Mouse (Mus musculus): ENCODE data around the gene Fat4. TPM values are rescaled to one million over a fixed set of nuclear protein-coding genes. Genes with fewer than 3 reads are reported as not detected.
A peak's percentile ranks its signal among the peaks of the same experiment; 100 is the strongest.

The Fat4 gene
- total RNA-seq, 2 experiments from 2014 or later: 2.0 to 3.6 TPM

DNA sequence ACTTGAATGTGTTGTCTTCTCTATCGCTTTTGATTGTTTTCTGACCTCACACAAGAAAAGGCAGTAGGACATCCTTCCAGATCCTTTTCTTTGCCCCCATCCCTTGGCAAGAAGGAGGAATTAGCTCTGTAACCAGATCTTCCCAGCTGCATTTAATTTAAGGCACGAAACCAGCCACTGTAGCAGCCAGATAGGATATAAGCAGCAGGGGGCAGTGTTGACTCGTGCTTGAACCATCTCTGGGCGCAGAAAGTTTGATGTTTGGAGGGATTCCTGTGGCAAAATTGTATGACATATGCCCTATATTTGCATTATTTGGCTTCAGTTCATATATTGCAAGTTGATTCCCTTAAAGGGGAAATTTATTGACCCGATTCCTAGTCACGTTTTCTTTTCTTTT is 2.5 kb upstream of the Fat4 start:
- intact Hi-C loops (cut with DNase I): loop anchor here (1.0 to 10.0 kb wide), 4 partner anchors 821 to 1558 kb away; no protein-coding TSS in a partner anchor

DNA sequence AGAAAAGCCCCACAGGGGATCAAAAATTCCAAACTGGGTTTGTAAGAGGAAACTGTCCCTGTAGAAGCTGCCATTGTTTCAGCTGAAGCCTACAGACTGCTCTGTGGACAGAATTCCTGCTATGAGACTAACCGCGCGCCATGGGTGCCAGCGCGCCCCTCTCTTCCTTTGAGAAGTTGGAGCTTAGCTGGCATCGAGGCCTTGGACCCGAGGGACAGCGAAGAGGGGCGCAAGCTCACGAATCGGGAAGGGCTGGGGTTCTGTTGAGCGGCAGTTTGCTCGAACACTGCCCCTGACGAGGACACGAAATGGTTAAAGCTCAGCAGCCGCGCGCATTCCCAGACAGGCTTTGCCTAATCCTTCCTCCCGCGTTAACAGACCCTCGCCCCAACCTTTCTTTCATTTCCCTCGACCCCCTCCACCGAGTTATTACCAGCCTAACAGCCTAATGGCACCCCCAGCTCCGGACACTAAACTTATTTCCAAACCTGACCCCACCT is 1.8 kb upstream of the Fat4 start:
- TF ChIP-seq CTCF (IDR thresholded peaks at IDR 0.05): no peak
- intact Hi-C loops (cut with DNase I): loop anchor here (1.0 to 10.0 kb wide), 6 partner anchors 72 to 1557 kb away; no protein-coding TSS in a partner anchor
- Histone ChIP-seq H3K4me3 (peak overlapping the region; percentile 96), H3K27ac (peak overlapping the region; percentile 84)
- DNase-seq: peak; percentile 36

More for the DNA sequence above, 2.5 kb upstream of the Fat4 start:
- peak overlapping the region; percentile 84; the same call in 1 of the 2 replicates for H3K27ac ChIP-seq
- peak overlapping the region; percentile 96 for H3K4me3 ChIP-seq
- TF ChIP-seq CTCF (IDR thresholded peaks at IDR 0.05): peak; percentile 96; the same call in 1 of the 2 replicates
- peak; percentile 78 for DNase-seq

DNA sequence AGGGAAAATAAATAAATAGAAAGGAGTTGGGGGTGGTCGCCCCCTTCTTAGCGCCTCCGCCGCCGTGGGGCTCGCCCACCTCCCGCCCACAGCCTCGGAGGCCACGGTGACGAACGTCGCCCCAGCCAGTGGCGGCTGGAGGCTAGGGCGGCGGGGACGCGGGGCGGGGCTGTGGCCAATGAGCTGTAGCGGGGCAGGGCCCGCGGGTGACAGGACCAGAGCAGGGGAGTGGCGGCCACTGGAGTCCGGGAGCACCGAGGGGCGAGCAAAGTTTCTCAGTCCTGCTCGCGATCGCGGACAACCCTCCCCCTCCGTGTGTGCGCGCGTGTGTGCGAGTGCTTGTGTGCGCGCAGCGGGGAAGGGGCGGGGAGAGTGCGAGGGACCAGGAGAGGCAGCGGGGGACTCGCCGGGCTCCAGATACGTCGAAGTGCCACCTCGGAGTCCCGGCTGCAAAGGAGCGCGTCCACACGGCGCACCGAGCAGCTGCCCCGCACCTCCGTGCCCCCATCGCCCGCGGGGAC is 1.2 kb upstream of the Fat4 start:
- no peak for TF ChIP-seq CTCF (IDR thresholded peaks at IDR 0.05)
- Histone ChIP-seq H3K4me3 (peak overlapping the region; percentile 96), H3K27ac (peak overlapping the region; percentile 84)
- peak; percentile 94 for DNase-seq
- intact Hi-C loops (cut with DNase I): loop anchor here (2.0 to 10.0 kb wide), 4 partner anchors 72 to 1113 kb away; no protein-coding TSS in a partner anchor

DNA sequence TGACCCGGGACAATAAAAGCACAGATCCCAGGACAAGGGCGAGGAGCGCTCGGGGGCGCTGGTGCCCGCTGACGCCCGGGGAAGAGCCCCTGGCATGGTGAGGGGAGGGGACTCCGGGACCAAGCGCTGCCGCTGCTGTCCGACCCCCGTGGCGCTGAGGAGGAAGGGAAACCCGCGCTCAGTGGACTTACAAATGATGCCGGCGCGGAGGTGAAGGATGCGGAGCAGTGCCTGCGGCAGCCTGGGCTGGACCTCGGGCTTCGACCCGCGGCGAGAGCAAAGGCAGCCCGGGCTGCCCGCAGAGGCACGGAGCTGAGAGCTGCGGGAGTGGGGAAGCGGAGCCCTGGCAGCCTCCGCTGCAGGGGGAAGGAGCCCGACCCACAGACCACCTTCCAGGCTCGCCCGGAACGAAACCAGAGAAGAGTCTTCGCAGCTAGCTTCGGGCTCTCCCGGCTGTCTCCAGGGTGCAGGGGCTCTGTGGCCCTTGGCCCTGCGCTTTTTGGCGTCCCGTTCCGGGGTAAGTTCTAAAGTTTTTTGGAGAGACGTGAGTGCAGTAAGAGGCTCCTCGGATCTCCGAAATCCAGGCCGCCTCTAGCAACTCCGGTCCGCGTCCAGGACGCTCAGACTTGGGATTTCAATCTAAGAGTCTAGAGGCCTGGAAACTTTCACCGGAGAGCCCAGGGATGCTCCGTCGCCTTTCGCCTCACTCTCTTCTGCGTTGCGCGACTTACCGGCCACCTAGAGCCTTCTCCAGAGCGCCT is 499 bp upstream of the Fat4 start:
- TF ChIP-seq CTCF (IDR thresholded peaks at IDR 0.05): no peak
- intact Hi-C loops (cut with DNase I): loop anchor here (5.0 to 10.0 kb wide), 3 partner anchors 71 to 819 kb away; no protein-coding TSS in a partner anchor
- Histone ChIP-seq H3K4me3 (peak overlapping the region; percentile 96), H3K27ac (peak overlapping the region; percentile 84)
- DNase-seq: peak; percentile 62

DNA sequence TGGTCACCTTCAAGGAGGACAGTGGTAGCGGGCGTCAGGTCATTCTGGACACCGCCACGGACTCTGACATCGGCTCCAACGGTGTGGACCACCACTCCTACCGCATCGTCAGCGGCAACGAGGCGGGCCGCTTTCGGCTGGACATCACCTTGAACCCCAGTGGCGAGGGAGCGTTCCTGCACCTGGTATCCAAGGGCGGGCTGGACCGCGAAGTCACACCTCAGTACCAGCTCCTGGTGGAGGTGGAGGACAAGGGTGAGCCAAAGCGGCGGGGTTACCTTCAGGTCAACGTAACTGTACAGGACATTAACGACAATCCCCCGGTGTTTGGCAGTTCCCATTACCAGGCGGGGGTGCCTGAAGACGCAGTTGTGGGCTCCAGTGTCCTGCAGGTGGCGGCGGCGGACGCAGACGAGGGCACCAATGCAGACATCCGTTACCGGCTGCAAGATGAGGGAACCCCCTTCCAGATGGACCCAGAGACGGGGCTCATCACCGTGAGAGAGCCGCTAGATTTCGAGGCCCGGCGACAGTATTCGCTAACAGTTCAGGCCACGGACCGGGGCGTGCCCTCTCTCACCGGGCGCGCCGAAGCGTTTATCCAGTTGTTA is 746 bp downstream of the Fat4 start:
- H3K4me3 ChIP-seq: peak overlapping the region; percentile 96
- intact Hi-C loops (cut with DNase I): loop anchor here (5.0 to 10.0 kb wide), 3 partner anchors 70 to 817 kb away; no protein-coding TSS in a partner anchor
- peak overlapping the region; percentile 84 for H3K27ac ChIP-seq
- TF ChIP-seq CTCF (IDR thresholded peaks at IDR 0.05): peak; percentile 50
- DNase-seq: peak; percentile 61

DNA sequence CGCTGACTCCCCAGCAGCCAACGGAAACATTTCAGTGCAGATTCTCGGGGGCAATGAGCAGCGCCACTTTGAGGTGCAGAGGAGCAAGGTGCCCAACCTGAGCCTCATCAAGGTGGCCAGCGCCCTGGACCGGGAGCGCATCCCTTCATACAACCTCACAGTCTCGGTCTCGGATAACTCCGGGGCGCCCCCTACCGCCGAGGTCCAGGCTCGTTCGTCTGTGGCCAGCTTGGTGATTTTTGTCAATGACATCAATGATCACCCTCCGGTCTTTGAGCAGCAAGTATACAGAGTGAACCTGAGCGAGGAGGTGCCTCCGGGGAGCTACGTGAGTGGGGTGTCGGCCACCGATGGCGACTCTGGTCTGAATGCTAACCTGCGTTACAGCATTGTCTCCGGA is 1.4 kb downstream of the Fat4 start:
- TF ChIP-seq CTCF (IDR thresholded peaks at IDR 0.05): peak; percentile 71
- DNase-seq: peak; percentile 75
- Histone ChIP-seq H3K27ac (peak overlapping the region; percentile 84), H3K4me3 (peak overlapping the region; percentile 96)
- intact Hi-C loops (cut with DNase I): loop anchor here (5.0 to 10.0 kb wide), 3 partner anchors 69 to 817 kb away; no protein-coding TSS in a partner anchor

DNA sequence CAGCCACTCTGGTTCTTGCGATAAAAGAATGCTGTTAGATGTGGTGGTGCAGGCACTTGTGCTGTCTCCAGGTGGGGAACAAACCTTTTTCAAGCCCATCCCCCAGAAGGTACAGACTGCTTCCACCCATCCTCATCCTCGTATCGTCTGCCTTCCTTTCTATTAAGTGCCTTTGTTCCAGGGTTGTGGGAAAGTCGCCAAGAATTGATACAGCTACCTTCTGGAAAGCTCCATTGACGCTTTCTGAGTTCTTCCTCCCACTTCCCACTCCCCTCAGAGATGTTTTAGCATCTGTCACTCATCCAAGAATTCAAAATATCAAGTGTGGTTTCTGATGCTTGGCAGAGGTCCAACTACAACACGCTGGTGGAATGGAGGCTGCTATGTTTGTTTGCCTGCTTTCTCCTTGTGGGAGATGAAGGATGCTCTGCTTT is 6.1 kb downstream of the Fat4 start:
- intact Hi-C loops (cut with DNase I): no loop called here
- H3K4me3 ChIP-seq: peak overlapping the region; percentile 60
- DNase-seq: no peak

DNA sequence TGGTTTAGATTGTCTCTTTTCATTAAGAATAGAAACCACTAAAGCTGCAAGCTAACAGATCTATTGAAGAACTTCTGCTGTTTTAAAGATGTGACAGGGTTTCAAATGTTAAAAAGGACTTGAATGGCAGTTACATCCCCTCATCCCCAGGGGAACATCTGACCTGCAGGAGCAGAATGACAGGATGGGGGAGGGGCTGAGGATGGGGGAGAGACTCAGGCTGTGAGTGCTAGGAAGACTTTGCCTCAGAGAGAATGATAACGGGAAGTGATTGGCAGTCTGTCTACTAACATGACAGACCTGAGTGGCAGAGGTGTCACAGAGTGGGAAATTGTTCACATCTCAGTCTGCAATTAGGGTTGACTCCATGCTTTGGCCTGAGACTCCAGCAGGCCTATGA is 14.1 kb downstream of the Fat4 start:
- Histone ChIP-seq H3K27ac (no peak overlapping the region), H3K4me3 (no peak overlapping the region)
- no peak for TF ChIP-seq CTCF (IDR thresholded peaks at IDR 0.05)
- intact Hi-C loops (cut with DNase I): no loop called here
- no peak for DNase-seq

More for the DNA sequence above, 6.1 kb downstream of the Fat4 start:
- no peak overlapping the region for H3K27ac ChIP-seq
- TF ChIP-seq CTCF (IDR thresholded peaks at IDR 0.05): no peak

DNA sequence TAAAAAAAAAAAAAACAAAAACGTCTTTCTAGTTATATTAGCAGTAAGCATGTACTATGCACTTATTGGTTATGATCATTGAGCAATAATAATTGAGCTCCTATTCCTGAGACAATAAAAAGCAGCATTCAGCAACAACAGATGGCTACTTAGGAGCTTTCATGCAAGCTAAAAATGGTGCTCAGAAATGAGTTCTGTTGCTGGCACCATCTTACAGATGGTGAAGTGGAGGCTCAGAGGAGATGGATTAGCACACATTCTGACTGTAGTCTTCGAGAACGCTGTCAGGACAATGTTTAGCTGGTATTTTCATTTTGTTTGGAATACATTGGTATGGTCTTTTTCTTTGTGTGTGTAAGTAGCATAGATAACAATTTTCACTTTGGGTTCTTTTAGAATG is 20.1 kb downstream of the Fat4 start:
- intact Hi-C loops (cut with DNase I): no loop called here
- DNase-seq: no peak
- H3K27ac ChIP-seq: no peak overlapping the region
- no peak for TF ChIP-seq CTCF (IDR thresholded peaks at IDR 0.05)
- H3K4me3 ChIP-seq: no peak overlapping the region

DNA sequence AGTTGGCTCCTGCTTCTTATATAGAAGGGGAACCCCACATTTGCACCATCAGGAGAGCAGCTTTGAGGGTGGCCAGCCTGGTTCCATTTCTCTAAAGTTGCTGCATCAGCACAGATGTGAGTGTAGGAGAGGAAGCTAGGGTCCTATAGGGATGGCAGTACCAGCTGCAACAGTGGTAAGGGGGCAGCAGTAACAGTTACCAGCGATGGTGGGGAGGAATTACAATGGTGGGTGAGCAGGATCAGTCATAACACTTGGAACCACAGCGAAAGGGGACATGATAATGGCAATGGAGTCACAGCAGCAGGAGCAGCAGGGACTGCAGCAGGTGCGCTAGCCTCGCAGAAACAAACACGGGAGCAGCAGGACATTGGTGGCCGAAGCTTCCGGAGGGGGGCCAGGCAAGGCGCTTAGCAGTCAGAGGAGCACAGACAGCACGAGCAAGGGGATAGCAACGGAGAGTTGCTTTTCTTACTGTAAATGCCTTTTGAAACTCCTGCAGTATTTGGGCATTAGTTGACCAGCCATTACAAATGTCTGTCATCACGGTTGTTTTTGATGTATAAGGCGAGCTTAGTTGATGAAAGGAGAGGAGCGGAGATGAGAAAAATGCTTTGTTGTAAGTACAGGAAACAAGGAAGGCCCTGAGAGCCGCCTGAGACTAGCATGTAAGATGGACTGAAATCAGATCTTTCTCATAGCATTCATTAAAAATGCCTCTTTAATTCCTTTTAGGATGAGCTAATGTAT is 21.1 kb downstream of the Fat4 start:
- TF ChIP-seq CTCF (IDR thresholded peaks at IDR 0.05): no peak
- intact Hi-C loops (cut with DNase I): no loop called here
- H3K4me3 ChIP-seq: no peak overlapping the region
- no peak for DNase-seq
- H3K27ac ChIP-seq: no peak overlapping the region

DNA sequence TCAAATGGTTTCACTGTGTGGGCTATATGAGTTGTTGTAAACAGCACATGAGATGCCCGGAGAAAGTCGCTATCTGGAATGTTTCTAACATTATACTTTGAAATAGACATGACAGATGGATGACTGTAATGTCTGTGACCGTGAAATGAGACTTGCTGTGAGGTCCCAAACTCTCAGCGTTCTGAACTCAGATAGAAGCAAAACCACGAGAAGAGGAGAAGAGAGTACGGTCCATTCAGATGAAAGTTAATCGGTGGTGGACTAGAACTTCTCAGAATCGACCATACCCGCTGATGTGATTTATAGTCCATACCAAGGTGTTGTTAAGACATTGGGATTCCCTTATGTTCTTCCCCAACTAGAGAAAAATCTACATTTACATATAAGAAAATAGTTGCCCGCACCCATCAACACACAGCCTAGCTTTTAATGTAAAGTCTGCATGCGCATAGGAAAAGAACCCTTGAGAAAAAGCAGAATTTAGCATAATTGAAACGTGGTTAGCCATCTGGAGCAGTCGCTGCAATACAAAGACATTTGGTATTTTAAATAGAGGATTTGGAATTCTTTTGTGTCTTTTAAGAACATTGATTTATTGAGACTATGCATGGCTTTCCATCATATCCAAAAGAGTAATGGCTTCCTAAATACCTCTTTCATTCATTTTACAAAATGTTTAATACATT is 21.8 kb downstream of the Fat4 start:
- no peak for TF ChIP-seq CTCF (IDR thresholded peaks at IDR 0.05)
- no peak for DNase-seq
- no peak overlapping the region for H3K27ac ChIP-seq
- no peak overlapping the region for H3K4me3 ChIP-seq
- intact Hi-C loops (cut with DNase I): no loop called here
